Mouse (Mus musculus): ENCODE measurements around the gene Taf3. TPM values are rescaled to one million over a fixed set of nuclear protein-coding genes. Genes with fewer than 3 reads are reported as not detected.

The Taf3 gene
- total and polyA plus RNA-seq, 3 experiments, result 8.3 to 20.9 TPM; not detected in 1

GRCm38 (mm10) chr2:9884533-9885216 lies 163.7 kb downstream of the Taf3 start:
- H3K9me3 ChIP-seq (replicated peaks; ENCODE audit: insufficient read depth, low read length), result no peaks in the 10 kb centered on the region
- DNase-seq (ENCODE audit: low read depth, low spot score), result no peak
- no peaks in the 10 kb centered on the region for H3K27me3 ChIP-seq (ENCODE audit: control insufficient read depth in 1 of 2, insufficient read depth in 2 of 2, low read length in 2 of 2)
- no peaks in the 10 kb centered on the region for H3K4me1 ChIP-seq (ENCODE audit: control insufficient read depth in 1 of 2, insufficient read depth in 2 of 2, low read length in 2 of 2)
- no peaks in the 10 kb centered on the region for H3K79me2 ChIP-seq (ENCODE audit: control insufficient read depth, insufficient read depth, low read length, poor library complexity)
- H3K27ac ChIP-seq (ENCODE audit: control insufficient read depth, low read depth, low read length), result no peak overlapping the region
- H3K9ac ChIP-seq (ENCODE audit: control insufficient read depth, low read depth, low read length, poor library complexity, severe bottlenecking), result no peak overlapping the region
- TF ChIP-seq CHD2 (IDR thresholded peaks at IDR 0.05; ENCODE audit: low read length) (no peak), MEF2A (IDR thresholded peaks at IDR 0.05; ENCODE audit: extremely low read depth, insufficient replicate concordance, low read depth, low read length, poor library complexity, severe bottlenecking) (no peak), TAL1 (IDR thresholded peaks at IDR 0.05; ENCODE audit: low read length) (no peak), HCFC1 (IDR thresholded peaks at IDR 0.05; ENCODE audit: low read depth, low read length) (no peak), USF2 (IDR thresholded peaks at IDR 0.05; ENCODE audit: borderline replicate concordance in 1 of 2, insufficient read depth in 1 of 2, low read depth in 1 of 2, low read length in 2 of 2) (no peak), MAFK (IDR thresholded peaks at IDR 0.05; ENCODE audit: borderline replicate concordance, low read depth, low read length) (no peak), ZKSCAN1 (IDR thresholded peaks at IDR 0.05; ENCODE audit: low read depth, low read length) (no peak), EP300 (IDR thresholded peaks at IDR 0.05; ENCODE audit: low read depth in 1 of 2, low read length in 2 of 2) (no peak), RAD21 (IDR thresholded peaks at IDR 0.05; ENCODE audit: low read depth, low read length) (no peak), GATA1 (IDR thresholded peaks at IDR 0.05; ENCODE audit: low read depth, low read length) (no peak), POLR2AphosphoS5 (IDR thresholded peaks at IDR 0.05; ENCODE audit: borderline replicate concordance, low read depth, low read length) (no peak), KAT2A (conservative IDR thresholded peaks at IDR 0.05; ENCODE audit: low read depth, low read length) (no peak), CHD1 (IDR thresholded peaks at IDR 0.05; ENCODE audit: low read depth, low read length) (no peak), ZMIZ1 (IDR thresholded peaks at IDR 0.05; ENCODE audit: low read depth, low read length) (no peak), ZNF384 (IDR thresholded peaks at IDR 0.05; ENCODE audit: low read depth, low read length) (no peak), POLR2AphosphoS2 (IDR thresholded peaks at IDR 0.05; ENCODE audit: low read length) (no peak), MYC (IDR thresholded peaks at IDR 0.05; ENCODE audit: low read depth, low read length) (no peak), NELFE (IDR thresholded peaks at IDR 0.05; ENCODE audit: low read depth, low read length) (no peak), MAZ (IDR thresholded peaks at IDR 0.05; ENCODE audit: low read depth, low read length) (no peak)
- H3K4me3 ChIP-seq (ENCODE audit: control insufficient read depth in 1 of 2, insufficient read depth in 1 of 2, low read depth in 2 of 2, low read length in 2 of 2), result no peak overlapping the region
- no peaks in the 10 kb centered on the region for H3K36me3 ChIP-seq (ENCODE audit: control insufficient read depth in 1 of 2, insufficient read depth in 2 of 2, low read length in 2 of 2)

All from MEL (cell line).